Mouse (Mus musculus) regulatory T cell (primary cell): Measurements from ENCODE around the gene Rnf130.

ENCODE experiments used
- in situ Hi-C: fragments of 300-600 bp; cut with MboI, MseI; formaldehyde crosslinking; loops from one replicate; pipeline ENCODE4 v1.15.1; 2025; ENCODE audit warnings: high pct_unique_total_duplicates

Gene Rnf130

DNA sequence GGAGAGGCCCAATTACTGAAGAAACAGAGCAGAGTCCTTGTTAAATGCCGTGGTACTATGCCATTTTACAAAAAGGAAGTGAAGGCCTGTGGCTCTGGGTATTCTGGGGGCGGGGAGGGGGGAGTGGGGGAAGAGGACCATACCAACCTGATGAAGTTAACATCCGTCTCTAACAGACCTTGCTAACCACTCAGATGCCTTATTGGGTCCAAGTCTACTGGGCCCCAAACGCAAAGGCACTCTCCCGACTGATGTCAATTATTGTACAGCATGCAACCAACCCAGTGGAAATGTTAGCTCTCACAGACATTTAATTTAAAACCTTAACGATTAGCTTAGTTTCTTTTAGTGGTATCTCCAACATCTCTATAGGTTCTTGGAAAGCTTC lies 707 bp upstream of the Rnf130 start:
- in situ Hi-C loops: no loop called here

DNA sequence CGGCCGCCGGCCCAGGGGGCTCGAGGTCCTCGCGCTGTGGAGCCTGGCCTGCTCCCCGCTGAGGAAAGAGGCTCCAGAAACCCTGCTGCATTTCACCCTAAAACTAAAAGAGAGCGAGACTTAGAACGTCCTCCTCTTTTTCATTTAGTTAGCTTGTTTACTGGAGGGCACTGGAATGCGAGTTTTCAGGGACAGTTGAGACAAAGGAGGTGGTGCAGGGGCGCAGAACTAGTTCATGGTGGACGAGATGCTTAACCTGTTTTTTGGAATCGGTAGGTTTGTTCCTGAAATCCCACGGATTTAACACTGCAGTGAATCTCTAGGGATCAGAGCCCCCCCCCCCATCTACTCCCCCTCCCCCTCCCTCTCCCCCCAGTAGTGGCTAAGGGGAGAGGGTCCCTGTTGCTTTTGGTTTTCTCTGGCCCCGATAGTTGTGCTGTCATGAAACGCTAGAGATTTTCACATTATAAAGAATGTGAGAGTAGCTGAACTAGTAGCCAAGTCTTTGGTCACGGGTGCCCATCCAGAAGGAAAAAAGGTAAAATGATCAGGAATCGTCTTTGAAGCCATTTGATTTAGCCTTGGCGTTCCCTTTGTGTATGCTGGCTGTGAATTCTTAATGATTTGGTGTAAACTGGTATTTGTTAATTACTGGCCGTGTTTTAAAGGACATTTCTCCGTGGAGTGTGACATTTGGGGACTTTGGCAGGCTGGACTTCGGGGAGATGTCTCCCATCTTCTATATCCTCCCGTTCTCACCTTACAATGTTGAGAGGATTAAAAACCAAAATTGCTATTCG lies 775 bp downstream of the Rnf130 start:
- in situ Hi-C loops: no loop called here

DNA sequence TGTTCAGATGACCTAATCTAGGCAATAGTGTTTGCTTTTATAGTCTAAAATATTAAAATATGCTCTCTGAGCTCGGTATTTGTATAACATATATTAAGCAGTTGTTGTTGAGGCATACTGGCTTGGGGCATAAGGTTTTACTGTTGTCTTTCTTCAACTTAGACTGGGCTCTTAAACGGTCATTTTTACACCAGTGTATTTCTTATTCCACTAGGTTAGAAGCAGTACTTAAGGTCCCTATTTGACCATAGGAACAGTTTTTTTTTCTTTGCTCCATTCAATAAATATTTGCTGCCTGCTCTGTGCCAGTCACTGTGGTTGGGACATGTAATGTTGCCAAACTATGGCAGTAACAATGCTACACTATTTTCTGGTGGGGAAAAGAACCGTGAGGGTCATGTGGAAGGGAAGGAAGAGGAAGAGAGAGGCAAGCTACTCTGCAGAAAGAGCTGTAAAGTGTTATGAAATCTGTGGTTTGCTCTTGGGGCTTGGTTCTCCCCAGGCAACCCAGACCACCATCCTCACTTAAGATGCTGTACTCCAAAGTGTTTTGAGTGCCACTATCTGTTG lies 1.5 kb downstream of the Rnf130 start:
- in situ Hi-C loops: no loop called here

- in situ Hi-C loops: no loop called here
Measured at GRCm38 (mm10) chr11:50028416-50028815, 3.3 kb downstream of the Rnf130 start.

- in situ Hi-C loops: no loop called here
Measured at GRCm38 (mm10) chr11:50034155-50034554, 9.0 kb downstream of the Rnf130 start.

GRCm38 (mm10) chr11:50035726-50036125 lies 10.6 kb downstream of the Rnf130 start:
- in situ Hi-C loops: no loop called here

DNA sequence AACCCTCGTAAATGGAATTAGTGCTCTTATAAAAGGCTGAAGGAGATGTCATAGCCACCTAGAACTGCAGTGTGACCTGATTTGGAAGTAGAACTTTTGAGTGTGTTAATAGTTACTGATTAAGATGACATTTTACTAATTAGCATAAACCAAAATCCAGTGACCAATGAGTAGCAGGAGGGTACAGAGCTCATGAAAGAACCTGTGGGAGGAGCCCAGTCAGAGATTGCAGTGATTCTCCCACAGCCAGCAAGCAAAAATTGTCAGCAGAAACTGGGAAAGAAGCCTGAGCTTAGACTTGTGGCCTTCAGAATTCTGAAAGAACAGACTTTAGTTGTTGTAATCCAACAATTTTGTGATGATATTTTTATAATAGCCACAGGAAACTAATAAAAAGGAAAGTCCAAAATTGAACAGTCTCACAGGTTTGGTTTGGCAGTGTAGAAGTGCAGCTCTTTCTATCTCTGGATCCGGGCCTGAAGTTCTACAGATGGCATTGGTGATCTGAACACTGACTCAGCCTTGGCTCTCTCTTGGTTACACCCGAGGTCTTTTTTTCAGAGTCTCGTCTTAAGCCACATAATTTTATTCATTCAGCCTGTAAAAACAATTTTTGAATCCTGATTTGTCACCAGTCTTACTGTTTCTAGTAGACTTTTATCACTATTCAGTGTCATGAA lies 11.8 kb downstream of the Rnf130 start:
- in situ Hi-C loops: no loop called here

DNA sequence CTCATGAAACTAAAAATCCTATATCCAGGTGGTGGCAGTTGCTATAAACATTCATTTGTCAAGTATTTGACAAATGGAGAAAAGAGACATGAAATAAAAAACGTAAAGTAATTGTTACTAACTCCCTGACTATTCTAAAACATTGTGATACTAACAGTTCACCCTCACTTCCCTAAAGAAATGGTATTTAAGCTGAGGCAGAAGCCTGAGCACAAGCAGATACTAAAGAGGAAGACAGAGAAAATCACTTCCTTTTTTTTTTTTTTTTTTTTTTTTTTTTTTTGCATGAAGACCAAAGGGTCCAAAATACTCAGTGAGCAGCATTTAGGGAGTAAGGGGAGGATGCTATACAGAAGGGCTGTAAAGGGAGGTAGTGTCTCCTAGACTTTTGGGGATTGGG lies 13.6 kb downstream of the Rnf130 start:
- in situ Hi-C loops: no loop called here

- in situ Hi-C loops: no loop called here
Measured at GRCm38 (mm10) chr11:50041148-50041547, 16.0 kb downstream of the Rnf130 start.

GRCm38 (mm10) chr11:50042345-50042997 lies 17.3 kb downstream of the Rnf130 start:
- in situ Hi-C loops: no loop called here

GRCm38 (mm10) chr11:50044454-50044853 lies 19.3 kb downstream of the Rnf130 start:
- in situ Hi-C loops: no loop called here

- in situ Hi-C loops: no loop called here
Measured at GRCm38 (mm10) chr11:50047610-50048009, 22.5 kb downstream of the Rnf130 start.

DNA sequence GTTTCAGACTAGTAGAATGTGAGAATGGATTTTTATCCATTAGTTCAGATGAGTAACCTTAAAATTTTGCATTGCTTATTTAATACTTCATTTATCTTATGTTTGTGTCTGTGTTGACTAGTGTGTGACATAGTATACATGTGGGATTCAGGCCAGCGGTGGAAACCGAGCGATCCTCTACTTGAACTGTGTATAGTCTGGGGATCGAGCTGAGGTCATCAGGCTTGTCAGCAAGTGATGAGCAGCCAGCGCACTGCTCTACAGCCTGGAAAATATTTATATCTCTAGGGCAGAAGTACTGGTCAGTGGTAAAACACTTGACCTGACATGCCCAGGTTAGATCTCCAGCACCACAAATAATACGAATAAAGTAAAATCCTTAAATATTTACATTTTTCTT lies 23.0 kb downstream of the Rnf130 start:
- in situ Hi-C loops: no loop called here

GRCm38 (mm10) chr11:50050392-50050791 lies 25.2 kb downstream of the Rnf130 start:
- in situ Hi-C loops: no loop called here

DNA sequence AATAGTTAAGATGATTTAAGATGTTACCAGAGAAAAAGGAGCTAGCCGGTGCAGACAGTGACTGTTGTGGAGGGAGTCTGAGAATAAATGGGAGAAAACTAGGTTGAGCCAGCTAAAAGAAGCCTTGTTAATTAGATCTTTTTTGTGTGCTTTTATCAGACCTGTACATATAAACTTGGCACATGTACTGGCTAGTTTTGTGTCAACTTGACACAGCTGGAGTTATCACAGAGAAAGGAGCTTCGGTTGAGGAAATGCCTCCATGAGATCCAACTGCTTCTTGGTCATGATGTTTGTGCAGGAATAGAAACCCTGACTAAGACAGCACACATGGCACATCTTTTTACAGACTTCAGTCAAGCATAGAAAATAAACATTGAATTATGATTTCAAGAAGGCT lies 32.6 kb downstream of the Rnf130 start:
- in situ Hi-C loops: no loop called here

DNA sequence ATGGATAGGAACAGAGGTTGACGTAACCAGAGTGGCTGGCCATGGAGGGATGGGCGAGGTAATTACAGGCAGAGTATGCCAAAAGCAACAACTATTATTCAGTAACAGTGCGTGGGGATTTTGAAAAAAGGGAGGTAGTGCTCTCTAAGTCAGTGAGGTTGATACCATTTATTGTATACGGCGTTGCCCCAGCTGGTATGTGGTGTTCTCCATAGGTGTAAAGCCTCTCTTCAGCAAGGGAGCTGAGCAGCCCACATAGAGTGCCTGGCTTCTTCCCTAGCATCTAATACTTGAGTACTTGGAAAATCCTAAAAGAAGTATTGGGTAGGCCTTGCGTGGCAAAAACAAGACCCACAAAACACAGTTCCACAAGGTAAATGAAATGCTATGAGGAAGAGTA lies 33.1 kb downstream of the Rnf130 start:
- in situ Hi-C loops: no loop called here

- in situ Hi-C loops: no loop called here
Measured at GRCm38 (mm10) chr11:50059045-50059444, 33.9 kb downstream of the Rnf130 start.

DNA sequence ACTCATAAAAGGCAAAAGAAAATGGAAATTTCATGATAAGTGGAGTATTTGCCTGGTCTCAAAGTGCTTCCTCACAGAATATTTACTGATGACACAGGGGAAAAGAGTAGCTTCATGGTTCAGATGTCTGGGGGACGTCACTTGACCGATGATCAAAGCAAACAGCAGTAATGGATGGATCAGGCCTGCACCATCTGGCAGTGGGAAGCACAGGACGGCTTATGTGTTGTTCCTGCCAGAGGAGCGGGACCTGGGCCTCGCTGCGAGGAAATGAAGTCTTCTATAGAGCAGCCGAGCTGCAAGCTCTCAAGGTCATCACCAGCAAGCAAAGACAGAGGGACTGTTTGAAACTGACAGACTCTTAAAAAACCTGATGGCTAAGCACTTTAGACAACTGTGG lies 37.0 kb downstream of the Rnf130 start:
- in situ Hi-C loops: no loop called here

- in situ Hi-C loops: no loop called here
Measured at GRCm38 (mm10) chr11:50066088-50066487, 40.9 kb downstream of the Rnf130 start.

DNA sequence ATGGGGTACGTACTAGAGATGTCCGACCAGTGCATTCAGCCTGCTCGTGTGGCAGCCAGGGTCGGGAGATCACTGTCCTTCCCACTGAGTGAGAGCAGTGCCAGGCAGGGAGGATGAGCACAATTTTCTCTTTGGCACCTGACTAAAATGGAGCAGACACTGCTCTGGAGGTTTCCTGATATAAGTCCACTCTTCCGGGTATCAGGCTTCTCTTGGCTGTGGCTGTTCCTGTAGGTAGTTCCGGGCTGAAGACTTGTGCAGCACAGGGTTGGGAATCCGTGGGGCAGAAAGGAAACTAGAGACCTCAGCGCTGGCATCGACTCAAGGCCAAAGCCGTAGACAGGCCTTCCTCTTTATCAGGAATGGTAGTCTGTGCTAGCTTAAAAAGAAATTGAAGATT lies 48.7 kb downstream of the Rnf130 start:
- in situ Hi-C loops: no loop called here

DNA sequence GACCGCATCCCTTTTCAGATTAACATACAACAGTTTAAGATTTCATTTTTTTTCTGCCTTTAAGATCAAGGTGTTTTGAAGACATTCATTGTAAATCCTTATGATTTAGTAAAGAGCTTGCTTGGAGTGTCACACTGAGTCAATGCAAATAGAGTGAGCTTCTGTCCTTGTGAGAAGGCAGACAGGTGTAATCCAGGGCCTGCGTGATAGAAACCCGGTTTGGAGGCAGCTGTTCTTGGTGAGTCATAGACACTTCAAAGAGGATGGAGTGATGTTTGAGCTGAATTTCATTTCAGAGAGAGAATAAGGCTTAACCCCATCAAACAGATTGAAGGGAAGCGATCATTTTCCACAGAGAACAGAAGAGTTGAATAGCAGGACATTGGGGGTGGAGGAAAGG lies 51.6 kb downstream of the Rnf130 start:
- in situ Hi-C loops: no loop called here

DNA sequence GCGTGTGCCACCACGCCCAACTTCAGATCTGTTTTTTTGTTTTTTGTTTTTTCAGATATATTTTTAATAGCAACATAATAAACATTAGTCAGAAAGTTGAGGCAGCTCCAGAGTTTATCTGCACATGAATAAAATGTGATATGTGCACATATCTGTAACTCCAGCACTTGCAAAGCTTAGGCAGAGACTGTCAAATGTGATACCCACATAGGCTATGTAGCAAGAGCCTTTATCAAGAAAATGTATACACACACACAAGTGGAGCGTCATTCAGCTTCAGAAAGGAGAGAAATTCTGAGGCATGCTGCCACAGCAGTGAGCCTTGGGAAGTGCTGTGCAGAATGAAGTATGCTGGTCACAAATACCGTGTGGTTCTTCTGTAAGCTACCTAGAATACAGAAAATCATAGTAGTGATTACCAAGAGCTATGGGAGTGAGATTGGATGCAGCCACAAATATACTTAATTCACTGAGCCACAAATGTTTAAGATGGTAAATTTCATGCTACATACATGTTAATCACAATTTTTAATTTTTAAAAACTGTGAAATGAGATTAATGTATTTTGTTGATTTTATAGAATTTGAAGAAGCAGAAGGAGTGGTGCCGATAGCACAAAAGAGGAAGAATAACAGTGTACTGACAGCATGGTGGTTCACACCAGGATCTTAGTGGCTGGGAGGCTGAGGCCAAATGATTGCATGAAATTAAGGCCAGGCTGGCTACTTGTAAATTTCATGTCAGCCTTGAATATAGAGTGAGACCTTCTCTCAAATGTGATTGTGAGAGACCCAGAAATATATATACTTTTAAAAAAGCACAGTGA lies 56.4 kb downstream of the Rnf130 start:
- in situ Hi-C loops: no loop called here
